Mouse (Mus musculus) retina, embryonic 14.5 days (tissue): ENCODE data around the gene Fbxw7.
A peak's percentile ranks its signal among the peaks of the same experiment; 100 is the strongest.

Experiments used
- DNase-seq: peaks from one replicate; pipeline ENCODE4 v3.0.0-alpha.2; 2015; ENCODE audit warnings: low spot score

Fbxw7 gene

GRCm38 (mm10) chr3:84890983-84891382 lies 75.9 kb downstream of the Fbxw7 start:
- no peak for DNase-seq

DNA sequence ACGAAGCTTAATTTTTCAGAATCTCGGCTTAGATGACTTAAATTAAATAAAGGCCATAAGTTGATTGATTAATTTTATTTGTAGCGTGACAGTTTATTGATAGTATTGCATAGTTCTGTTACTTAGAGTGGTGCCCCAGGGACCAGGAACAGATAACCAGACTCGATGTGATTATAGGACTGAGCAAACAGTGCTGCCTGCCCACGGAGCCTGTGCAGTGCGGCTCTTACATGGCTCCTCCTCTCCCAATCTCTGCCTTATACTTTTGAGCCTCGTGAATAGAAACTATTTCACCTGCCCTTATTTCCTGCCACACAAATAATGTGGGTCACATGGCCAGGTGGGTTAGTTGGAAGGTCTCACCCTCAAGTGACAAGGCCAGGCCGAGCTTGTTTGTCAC lies 82.9 kb downstream of the Fbxw7 start:
- no peak for DNase-seq

DNA sequence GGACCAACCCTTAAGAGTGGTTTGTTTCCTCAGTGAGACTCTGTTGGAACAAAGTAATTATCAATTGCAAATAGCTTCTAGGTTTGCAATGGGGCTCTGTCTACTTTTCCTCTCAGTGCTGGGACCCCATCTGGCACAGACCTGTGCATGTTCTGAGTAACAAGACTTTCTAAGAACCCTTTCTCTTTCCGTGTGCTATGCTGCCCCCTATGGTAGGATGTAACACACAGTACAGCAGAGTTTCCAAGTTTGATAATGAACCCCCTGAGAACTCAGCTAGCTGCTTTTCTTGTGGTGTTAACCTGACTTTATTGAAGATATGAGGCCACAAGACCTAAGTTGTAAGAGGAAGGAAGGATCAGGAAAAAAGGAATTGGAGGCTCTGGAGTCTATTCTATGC lies 91.5 kb downstream of the Fbxw7 start:
- peak; percentile 70 for DNase-seq

- DNase-seq = peak; percentile 52
These were observed 99.2 kb downstream of the Fbxw7 start for GRCm38 (mm10) chr3:84914284-84914683.

- DNase-seq = no peak
These were observed 103.0 kb downstream of the Fbxw7 start for GRCm38 (mm10) chr3:84917903-84918679.

GRCm38 (mm10) chr3:84921704-84922420 lies 106.8 kb downstream of the Fbxw7 start:
- DNase-seq = peak; percentile 80

DNA sequence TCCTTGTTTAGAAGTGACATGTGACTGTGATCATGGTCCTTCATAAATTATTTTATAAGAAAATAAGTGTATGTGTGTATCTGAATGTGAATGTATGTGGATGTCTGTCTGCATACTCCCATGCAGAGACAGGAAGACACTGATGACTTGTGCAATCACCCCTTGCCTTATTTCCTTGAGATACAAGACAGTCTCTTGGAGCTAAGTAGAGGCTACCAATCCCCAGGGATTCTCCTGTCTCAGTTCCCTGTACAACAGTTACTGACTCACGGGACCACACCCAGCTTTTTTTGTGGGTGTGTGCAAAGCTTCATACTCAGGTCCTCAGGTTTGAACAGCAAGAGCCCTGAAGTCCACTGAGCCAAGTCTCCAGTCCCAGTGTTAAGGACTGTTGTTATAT lies 108.2 kb downstream of the Fbxw7 start:
- no peak for DNase-seq

DNA sequence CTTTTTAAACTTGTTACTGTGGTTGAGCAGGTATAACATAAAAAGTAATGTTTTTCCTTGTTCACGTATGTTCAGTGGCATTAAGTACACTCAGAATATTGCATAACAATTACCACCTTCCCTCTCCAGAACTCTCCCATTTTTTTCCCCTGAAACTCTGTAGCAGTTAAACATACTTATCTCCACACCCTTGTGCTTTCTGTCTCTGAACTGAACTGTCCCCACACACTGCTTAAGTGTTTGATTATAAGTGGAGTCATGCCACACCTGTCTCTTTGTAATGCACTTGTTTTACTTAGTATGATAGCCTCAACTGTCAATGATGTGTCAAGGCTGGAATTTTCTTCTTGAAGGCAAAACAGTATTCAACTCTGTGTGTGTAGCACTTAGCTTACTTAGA lies 108.6 kb downstream of the Fbxw7 start:
- no peak for DNase-seq

DNA sequence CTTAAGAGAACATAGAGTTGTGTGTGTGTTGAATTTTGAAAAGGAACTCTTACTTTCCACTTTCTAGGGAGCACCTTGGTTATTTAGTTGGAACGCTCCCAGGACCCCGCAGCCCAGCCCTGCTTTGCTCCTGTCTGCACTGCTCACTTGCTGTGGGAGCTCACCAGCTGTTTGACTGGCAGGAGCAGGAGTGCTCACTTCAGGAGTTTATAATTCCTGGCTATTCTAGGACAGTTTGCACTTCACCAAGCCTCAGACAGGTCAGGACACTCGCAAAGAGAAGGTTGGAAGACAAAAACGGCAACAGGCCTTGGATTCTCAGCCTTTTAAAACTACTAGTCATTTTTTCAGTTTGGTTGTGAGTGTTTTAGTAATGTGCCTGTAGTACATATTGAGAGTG lies 110.2 kb downstream of the Fbxw7 start:
- DNase-seq = peak; percentile 6

DNA sequence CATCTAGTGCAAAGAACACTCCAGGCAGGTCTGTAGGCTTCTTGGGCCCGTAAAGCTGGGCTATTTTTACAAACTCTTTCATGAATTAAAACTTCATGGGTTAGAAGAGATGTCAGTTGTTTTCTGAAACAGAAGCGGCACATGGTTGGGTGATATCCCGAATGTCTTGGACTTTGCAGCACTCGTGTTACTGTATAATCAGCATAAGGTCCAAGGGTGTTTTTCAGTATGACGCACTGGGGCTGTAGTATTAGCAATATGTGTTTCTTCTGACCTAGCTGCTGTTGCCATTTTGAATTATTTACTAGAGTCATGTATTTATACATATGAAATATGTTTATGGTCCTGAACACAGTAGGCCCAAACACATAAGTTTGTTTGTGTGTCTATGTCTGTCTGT lies 111.1 kb downstream of the Fbxw7 start:
- DNase-seq = no peak

DNA sequence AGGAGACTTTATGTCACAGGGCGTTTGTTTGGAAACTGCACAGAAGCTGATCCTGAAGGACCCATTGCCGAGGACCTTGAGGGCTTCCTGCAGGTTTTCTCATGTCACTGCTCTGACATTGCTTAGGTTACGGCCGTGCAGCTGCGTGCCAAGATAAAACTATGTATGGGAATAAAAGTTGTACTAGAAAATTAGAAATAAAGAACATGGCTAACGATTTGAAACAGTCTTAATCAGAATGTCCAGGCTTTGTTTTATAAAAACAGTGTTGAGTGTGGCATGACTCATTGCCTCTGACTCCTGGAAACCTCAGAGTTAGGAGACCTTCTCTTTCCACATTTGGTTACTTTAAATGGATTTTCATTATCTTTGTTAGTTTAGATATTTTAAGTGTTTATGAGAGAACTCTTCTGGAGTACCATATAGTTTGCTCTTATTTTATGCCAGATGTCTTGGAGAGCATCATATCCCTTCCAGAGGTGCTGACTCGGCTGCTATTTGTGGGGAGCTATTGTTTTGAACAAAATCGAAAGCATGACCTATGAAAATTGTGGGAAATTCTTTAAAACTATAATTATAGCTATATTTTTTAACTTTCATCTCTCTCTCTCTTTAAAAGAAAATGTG lies 112.2 kb downstream of the Fbxw7 start:
- DNase-seq = no peak

DNA sequence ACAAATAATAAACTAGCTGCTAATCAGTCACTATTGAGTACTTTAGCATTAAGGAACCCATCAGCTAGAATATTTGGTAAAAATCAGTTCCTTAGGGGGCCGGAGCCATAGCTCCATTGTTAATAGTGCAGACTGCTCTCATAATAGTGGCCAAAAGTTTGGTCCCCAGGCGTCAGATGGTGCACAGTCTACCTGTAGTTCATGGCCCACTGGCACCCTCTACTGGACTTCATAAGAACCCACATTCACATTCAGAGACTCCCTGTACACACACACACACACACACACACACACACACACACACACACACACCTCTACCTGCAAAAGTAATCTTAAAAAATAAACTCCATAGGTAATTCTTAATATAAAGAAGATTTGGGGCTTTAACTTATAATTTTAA lies 112.8 kb downstream of the Fbxw7 start:
- no peak for DNase-seq

DNA sequence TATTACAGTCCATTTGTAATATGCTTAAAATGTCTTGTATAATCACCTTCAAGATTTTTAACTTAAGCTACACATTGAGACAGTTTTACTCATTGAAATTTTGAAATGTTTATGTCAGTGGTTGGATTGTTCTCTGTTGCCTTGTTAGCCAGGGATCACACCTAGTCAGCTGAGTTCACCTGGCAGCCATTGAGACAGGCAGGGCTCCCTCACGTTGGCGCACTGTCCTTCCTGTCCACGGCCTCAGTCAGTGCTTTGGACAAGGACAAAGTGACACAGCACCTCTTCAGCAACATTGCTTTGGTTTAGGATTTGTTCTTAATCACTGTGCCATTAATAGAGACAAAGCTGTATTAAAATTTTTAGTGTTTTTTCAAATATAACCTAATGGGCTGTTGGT lies 114.1 kb downstream of the Fbxw7 start:
- no peak for DNase-seq

- DNase-seq = no peak
These were observed 115.6 kb downstream of the Fbxw7 start for GRCm38 (mm10) chr3:84930683-84931082.

GRCm38 (mm10) chr3:84935729-84936128 lies 120.7 kb downstream of the Fbxw7 start:
- DNase-seq = no peak

- DNase-seq = peak; percentile 72
These were observed 121.2 kb downstream of the Fbxw7 start for GRCm38 (mm10) chr3:84936252-84936651.

DNA sequence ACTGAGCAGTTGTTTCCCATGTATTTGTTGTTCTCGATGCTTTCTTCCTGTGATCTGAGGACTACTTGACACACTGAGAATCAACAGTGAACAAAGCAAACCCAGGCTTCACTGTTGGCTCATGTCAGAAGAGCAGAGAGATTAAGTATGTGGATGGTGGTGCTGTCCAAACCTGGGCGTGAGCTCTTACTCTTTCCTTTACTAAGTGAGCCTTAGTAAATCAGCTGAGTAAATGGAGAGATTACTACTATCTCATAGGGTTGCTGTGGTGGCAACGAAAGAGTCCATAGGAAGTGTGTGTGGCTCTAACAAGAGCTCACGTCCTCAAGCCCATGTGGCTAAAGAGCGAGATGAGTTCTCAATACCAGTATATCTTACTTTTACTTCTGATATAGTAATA lies 121.9 kb downstream of the Fbxw7 start:
- DNase-seq = no peak

- DNase-seq = peak; percentile 85
These were observed 122.6 kb downstream of the Fbxw7 start for GRCm38 (mm10) chr3:84937360-84938355.

DNA sequence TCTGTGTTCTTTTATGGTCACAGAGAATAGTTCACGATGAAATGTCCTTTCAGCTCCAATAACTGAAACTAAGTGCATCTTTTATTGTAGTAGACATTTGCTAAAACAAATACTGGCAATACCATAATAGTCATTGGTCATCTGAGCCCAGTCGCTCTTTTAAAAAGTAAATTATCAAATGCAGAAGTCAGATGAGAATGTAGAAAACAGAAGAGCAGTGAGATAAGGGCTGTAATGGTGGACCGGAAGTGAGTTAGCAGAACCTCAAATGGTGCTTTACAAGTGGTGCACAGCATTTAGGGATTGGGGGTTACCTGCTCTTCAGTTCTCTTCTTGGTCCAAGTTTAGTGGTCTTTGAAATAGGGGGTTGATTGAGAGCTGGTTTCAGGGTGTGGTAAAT lies 129.9 kb downstream of the Fbxw7 start:
- DNase-seq = no peak

DNA sequence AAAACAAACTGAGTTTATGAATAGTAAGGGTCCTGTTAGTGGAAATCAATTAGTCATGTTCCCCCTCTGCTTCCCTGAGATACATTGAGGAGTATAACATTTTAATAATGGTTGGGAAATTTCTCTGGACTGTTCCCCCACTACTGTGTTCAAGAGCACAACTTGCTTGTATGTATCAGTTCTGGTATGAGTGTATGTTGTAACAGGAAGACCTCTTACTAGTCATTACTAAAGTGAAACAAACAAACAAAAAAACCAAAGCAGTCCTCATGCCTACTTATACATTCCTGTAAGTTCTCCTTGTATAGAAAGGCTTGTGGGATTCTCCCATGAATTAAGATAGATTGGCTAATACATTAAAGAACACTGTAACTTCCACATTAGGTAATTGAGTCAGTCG lies 131.3 kb downstream of the Fbxw7 start:
- no peak for DNase-seq

DNA sequence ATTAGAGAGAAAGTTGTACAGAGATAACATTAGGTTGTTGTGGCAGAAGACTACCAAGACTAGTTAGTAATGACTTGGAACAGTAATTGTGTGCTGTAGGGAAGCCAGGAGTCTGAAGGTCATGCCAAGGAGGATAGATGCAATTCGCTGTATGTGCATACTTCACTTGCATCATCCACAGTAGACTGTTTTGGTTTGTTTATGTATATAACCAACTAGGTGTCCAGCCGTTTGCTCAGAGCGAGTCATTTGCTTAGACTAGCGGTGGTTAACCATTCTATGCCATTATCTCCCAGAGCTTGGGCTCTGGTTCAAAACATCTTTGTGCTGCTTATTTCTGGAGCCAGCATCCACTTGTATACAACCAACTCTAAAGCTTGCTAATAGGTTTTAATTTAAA lies 134.3 kb downstream of the Fbxw7 start:
- no peak for DNase-seq

- no peak for DNase-seq
These were observed 136.6 kb downstream of the Fbxw7 start for GRCm38 (mm10) chr3:84951698-84952097.
